Mouse (Mus musculus): ENCODE results near the gene Sucla2. TPM values are rescaled to one million over a fixed set of nuclear protein-coding genes. Genes with fewer than 3 reads are reported as not detected.

Sucla2 gene
- polyA plus RNA-seq (2016; fragmentation: Nextera tagmentation; extraction: Ambion mirVana), result 103 and 104 TPM in 2 replicates

- peak; percentile 99 for ATAC-seq (ENCODE audit: low FRiP score)
- H3K27me3 ChIP-seq, result no peaks in the 10 kb centered on the region
- H3K9ac ChIP-seq, result peak within 1 kb of the TSS; percentile 56
- H3K9me3 ChIP-seq (replicated peaks), result no peaks in the 10 kb centered on the region
- H3K27ac ChIP-seq, result peak within 1 kb of the TSS; percentile 90
- H3K36me3 ChIP-seq, result no peaks in the 10 kb centered on the region
- under 1% methylated on average over 41 of the region's 41 CpGs for WGBS
- H3K4me3 ChIP-seq, result peak within 1 kb of the TSS; percentile 47
- 0 out of 2 replicates have a peak, but pooled peaks cover 2% of the 10 kb centered on the region for H3K4me1 ChIP-seq
- peak within 1 kb of the TSS; percentile 38 for H3K4me2 ChIP-seq (replicated peaks)
Measured at GRCm38 (mm10) chr14:73524766-73525448, at the start of gene Sucla2. Sucla2 (plus strand) TSS chr14:73525319.

DNA sequence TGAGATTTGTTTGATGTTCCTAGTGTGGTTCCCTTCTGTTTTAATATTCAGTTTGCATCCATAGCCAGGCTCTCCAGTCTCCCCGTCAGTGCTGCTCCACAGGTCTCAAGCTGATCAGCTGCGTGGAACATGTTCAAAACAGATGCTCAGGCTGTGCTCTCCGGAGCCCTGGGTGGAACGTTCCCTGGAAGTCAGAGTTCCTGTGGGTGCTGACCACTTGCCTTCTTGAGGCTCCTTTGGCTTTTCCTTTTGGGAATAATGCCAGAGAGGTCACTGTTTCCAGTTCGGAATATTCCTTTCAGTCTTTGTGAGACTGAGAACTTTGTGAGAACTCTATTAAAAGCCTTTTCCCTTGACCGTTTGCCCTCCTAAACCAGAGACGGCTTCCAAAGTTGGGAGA is 49.6 kb upstream of the Sucla2 start:
- 76% methylated on average over 7 of the region's 7 CpGs for WGBS
- H3K9me3 ChIP-seq (replicated peaks), result no peaks in the 10 kb centered on the region
- H3K27me3 ChIP-seq, result no peaks in the 10 kb centered on the region
- ATAC-seq (ENCODE audit: low FRiP score), result no peak
- no peak overlapping the region for H3K27ac ChIP-seq
- peaks cover 16% of the 10 kb centered on the region for H3K4me1 ChIP-seq
- H3K4me3 ChIP-seq, result no peak overlapping the region
- H3K36me3 ChIP-seq, result no peaks in the 10 kb centered on the region
- no peak overlapping the region for H3K9ac ChIP-seq
- H3K4me2 ChIP-seq (replicated peaks), result no peak overlapping the region

- Histone ChIP-seq H3K9me3 (replicated peaks) (no peaks in the 10 kb centered on the region), H3K27ac (no peak overlapping the region), H3K4me3 (no peak overlapping the region), H3K36me3 (no peaks in the 10 kb centered on the region), H3K9ac (no peak overlapping the region), H3K27me3 (no peaks in the 10 kb centered on the region), H3K4me2 (replicated peaks) (no peak overlapping the region), H3K4me1 (peaks cover 16% of the 10 kb centered on the region)
- WGBS, result 66% methylated on average over 8 of the region's 8 CpGs
- ATAC-seq (ENCODE audit: low FRiP score), result peak; percentile 78
Measured at GRCm38 (mm10) chr14:73476361-73476934, 48.7 kb upstream of the Sucla2 start.

DNA sequence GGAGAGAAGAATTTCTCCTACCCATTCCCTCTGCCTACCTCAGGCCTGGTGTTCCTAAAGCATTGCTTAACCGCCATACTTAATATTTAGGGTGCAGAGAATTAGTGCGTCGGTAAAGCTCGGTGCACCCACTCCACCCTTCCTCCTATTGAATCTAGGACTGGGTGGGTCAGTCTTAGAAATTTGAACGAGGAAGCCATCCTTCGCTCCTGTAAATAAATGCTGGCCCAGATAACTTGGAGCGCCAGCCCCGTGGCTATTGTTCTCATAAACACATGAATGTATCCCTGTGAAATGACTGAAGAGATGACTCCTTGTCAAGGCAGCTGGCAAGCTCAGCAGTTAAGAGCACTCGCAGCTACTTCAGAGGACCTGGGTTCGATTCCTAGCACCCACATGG is 48.0 kb upstream of the Sucla2 start:
- Histone ChIP-seq H3K4me2 (replicated peaks) (no peak overlapping the region), H3K4me3 (no peak overlapping the region)
- no peak for ATAC-seq (ENCODE audit: low FRiP score)

GRCm38 (mm10) chr14:73478321-73478720 is 46.8 kb upstream of the Sucla2 start:
- no peaks in the 10 kb centered on the region for H3K9me3 ChIP-seq (replicated peaks)
- peaks cover 16% of the 10 kb centered on the region for H3K4me1 ChIP-seq
- H3K36me3 ChIP-seq, result no peaks in the 10 kb centered on the region
- H3K27ac ChIP-seq, result no peak overlapping the region
- no peak for ATAC-seq (ENCODE audit: low FRiP score)
- H3K9ac ChIP-seq, result no peak overlapping the region
- H3K4me2 ChIP-seq (replicated peaks), result no peak overlapping the region
- H3K27me3 ChIP-seq, result no peaks in the 10 kb centered on the region
- H3K4me3 ChIP-seq, result no peak overlapping the region
- 81% methylated on average over 3 of the region's 3 CpGs for WGBS

More for the DNA sequence above, 48.0 kb upstream of the Sucla2 start:
- no peaks in the 10 kb centered on the region for H3K27me3 ChIP-seq
- H3K9ac ChIP-seq, result no peak overlapping the region
- no peaks in the 10 kb centered on the region for H3K36me3 ChIP-seq
- no peak overlapping the region for H3K27ac ChIP-seq
- 93% methylated on average over 10 of the region's 10 CpGs for WGBS
- no peaks in the 10 kb centered on the region for H3K9me3 ChIP-seq (replicated peaks)
- peaks cover 16% of the 10 kb centered on the region for H3K4me1 ChIP-seq

DNA sequence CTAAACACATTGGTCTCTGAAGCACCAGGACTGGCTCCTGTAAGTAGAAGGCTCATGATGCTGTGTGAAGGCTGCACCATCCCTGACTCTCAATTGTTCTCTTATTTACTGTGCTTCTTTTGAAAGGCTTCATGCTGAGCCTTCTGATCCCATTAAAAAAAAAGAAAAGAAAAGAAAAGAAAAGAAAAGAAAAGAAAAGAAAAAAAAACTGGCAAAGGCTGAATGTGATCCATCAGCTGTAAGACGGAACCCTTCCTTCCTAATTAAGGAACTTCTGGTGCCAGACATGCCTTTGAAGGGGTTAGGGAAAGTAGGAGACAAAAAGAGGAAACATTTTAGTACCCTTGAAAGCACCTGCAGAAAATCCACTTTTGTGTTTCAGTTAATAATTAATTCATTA is 45.3 kb upstream of the Sucla2 start:
- H3K36me3 ChIP-seq, result no peaks in the 10 kb centered on the region
- H3K9ac ChIP-seq, result no peak overlapping the region
- H3K4me1 ChIP-seq, result peaks cover 7% of the 10 kb centered on the region; the same call in 1 of the 2 replicates
- H3K27ac ChIP-seq, result no peak overlapping the region
- no peaks in the 10 kb centered on the region for H3K9me3 ChIP-seq (replicated peaks)
- no peak overlapping the region for H3K4me3 ChIP-seq
- no peak for ATAC-seq (ENCODE audit: low FRiP score)
- no peaks in the 10 kb centered on the region for H3K27me3 ChIP-seq
- 26% methylated on average over 1 of the region's 1 CpGs for WGBS
- no peak overlapping the region for H3K4me2 ChIP-seq (replicated peaks)

DNA sequence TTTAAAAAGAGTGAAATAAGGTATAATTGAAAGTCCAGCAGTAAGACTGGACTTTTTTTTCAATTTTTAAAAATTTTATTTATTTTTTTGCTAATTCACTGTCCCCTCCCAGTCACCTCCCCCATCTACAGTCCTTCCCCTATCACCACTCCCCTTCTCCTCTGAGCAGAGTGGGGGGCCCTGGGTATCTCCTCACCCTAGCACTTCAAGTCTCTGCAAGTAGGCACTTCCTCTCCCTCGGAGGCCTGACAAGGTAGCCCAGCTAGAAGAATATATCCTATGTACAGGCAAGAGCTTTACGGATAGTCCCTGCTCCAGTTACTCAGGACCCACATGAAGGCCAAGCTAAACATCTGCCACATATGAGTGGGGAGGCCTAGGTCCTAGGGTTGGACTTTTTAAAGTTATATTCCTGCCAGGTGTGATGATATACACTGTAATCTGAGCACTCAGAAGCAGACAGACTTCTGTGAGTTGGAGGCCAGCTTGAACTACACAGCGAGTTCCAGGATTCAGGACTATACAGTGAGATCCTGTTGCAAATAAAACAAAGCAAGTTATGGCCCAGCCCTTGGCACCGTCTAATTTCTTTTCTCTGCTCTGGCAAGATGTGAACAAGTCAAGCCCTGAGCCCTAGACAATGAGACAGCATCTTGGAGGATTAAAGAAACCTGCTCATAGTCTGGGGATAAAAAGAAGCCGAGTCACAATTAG is 41.4 kb upstream of the Sucla2 start:
- Histone ChIP-seq H3K36me3 (no peaks in the 10 kb centered on the region), H3K27ac (no peak overlapping the region), H3K4me2 (replicated peaks) (no peak overlapping the region), H3K4me1 (no peaks in the 10 kb centered on the region), H3K9me3 (replicated peaks) (no peaks in the 10 kb centered on the region), H3K27me3 (no peaks in the 10 kb centered on the region), H3K9ac (no peak overlapping the region), H3K4me3 (no peak overlapping the region)
- WGBS, result 79% methylated on average over 5 of the region's 5 CpGs
- ATAC-seq (ENCODE audit: low FRiP score), result no peak

GRCm38 (mm10) chr14:73484366-73485110 is 40.6 kb upstream of the Sucla2 start:
- Histone ChIP-seq H3K4me3 (no peak overlapping the region), H3K9ac (no peak overlapping the region), H3K4me2 (replicated peaks) (no peak overlapping the region), H3K36me3 (no peaks in the 10 kb centered on the region), H3K27ac (no peak overlapping the region), H3K9me3 (replicated peaks) (no peaks in the 10 kb centered on the region), H3K27me3 (no peaks in the 10 kb centered on the region), H3K4me1 (no peaks in the 10 kb centered on the region)
- no peak for ATAC-seq (ENCODE audit: low FRiP score)
- WGBS, result 56% methylated on average over 3 of the region's 3 CpGs

- WGBS, result 86% methylated on average over 5 of the region's 5 CpGs
- no peaks in the 10 kb centered on the region for H3K36me3 ChIP-seq
- ATAC-seq (ENCODE audit: low FRiP score), result no peak
- H3K9ac ChIP-seq, result no peak overlapping the region
- H3K9me3 ChIP-seq (replicated peaks), result no peaks in the 10 kb centered on the region
- no peak overlapping the region for H3K27ac ChIP-seq
- no peaks in the 10 kb centered on the region for H3K27me3 ChIP-seq
- no peak overlapping the region for H3K4me2 ChIP-seq (replicated peaks)
- no peak overlapping the region for H3K4me3 ChIP-seq
- no peaks in the 10 kb centered on the region for H3K4me1 ChIP-seq
Measured at GRCm38 (mm10) chr14:73486641-73487040, 38.5 kb upstream of the Sucla2 start.

- Histone ChIP-seq H3K27ac (no peak overlapping the region), H3K9me3 (replicated peaks) (no peaks in the 10 kb centered on the region), H3K4me2 (replicated peaks) (no peak overlapping the region), H3K4me1 (no peaks in the 10 kb centered on the region), H3K27me3 (no peaks in the 10 kb centered on the region), H3K4me3 (no peak overlapping the region), H3K36me3 (no peaks in the 10 kb centered on the region), H3K9ac (no peak overlapping the region)
- no peak for ATAC-seq (ENCODE audit: low FRiP score)
- WGBS, result 90% methylated on average over 6 of the region's 6 CpGs
Measured at GRCm38 (mm10) chr14:73493356-73493755, 31.8 kb upstream of the Sucla2 start.

GRCm38 (mm10) chr14:73494122-73494521 is 31.0 kb upstream of the Sucla2 start:
- 73% methylated on average over 6 of the region's 6 CpGs for WGBS

DNA sequence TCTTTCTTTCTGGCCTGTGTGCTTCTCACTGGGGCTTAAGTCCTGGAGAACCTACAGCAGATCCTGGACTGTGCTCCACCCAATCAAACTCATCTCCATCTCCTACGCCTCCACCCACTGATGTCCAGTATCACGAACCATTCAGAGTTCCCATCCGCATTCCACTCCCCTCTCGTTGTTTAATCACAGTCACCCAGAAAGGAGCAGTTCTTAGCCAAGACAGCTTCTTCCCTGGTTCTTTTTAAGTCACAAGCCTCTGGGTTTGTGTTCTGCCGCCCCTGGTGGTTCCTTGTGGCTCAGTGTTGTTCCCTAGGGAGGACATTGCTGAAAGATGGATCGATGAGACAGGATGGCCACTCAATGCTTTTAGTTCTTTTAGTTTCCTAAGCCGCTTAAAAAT is 29.4 kb upstream of the Sucla2 start:
- Histone ChIP-seq H3K4me3 (no peak overlapping the region), H3K27me3 (no peaks in the 10 kb centered on the region), H3K27ac (no peak overlapping the region), H3K4me1 (no peaks in the 10 kb centered on the region), H3K9me3 (replicated peaks) (no peaks in the 10 kb centered on the region), H3K9ac (no peak overlapping the region), H3K36me3 (no peaks in the 10 kb centered on the region), H3K4me2 (replicated peaks) (no peak overlapping the region)
- ATAC-seq (ENCODE audit: low FRiP score), result no peak
- 73% methylated on average over 7 of the region's 7 CpGs for WGBS

More at GRCm38 (mm10) chr14:73494122-73494521, 31.0 kb upstream of the Sucla2 start:
- no peak for ATAC-seq (ENCODE audit: low FRiP score)
- no peaks in the 10 kb centered on the region for H3K9me3 ChIP-seq (replicated peaks)
- H3K4me1 ChIP-seq, result no peaks in the 10 kb centered on the region
- no peak overlapping the region for H3K27ac ChIP-seq
- H3K36me3 ChIP-seq, result no peaks in the 10 kb centered on the region
- H3K4me2 ChIP-seq (replicated peaks), result no peak overlapping the region
- H3K4me3 ChIP-seq, result no peak overlapping the region
- H3K9ac ChIP-seq, result no peak overlapping the region
- no peaks in the 10 kb centered on the region for H3K27me3 ChIP-seq

All from hindbrain, embryonic 12.5 days (tissue).